Comparison of ENCODE assay signal across 8 mouse cellular contexts in the genomic region with DNA sequence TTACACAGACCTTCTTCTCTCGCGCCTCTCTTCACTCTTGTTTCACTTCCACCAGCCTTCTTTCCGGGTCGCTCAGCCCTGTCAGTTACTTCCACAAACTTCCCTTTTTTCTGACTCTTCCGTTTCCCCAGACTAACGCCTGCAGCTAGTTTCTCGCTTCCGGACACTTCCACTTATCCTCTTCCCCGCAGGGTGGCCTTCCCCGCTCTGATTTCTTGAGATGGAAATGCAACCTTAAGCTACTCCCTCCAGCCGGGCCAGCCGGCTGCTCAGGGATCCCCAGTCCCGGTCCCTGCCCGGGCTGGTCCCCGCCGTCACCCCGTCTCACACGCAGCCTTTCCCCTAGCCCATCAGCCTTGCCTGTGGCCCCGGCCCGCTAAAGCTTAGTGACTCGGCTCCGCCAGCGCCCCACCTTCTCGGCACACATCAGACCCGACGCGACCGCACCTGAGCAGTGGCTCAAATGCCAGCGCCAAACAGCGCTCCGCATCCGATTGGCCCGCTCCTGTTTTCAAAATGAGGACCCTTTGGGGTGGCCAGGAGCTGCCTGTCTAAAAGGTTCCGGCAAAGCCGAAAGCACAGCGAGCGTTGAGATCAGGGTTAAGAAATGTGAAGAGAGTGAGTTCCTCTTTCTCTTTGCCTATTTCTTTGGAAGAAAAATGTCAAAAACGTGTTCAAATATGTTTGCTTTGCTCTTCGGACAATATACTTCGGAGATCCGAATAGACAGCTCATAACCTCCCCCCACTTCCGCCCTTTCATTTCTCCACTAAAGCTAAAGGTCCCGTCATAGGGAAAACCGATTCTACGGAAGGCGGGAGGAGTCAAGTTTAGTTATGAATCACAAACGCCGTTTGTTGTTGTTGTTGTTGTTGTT. TPM values are rescaled to one million over a fixed set of nuclear protein-coding genes. Genes with fewer than 3 reads are reported as not detected.
DNase-seq lines count a peak whose midpoint lies in the region; ATAC-seq lines count a peak whose summit lies in the region.

Arhgap11a (minus strand) TSS at position 417 of the 877 bp plus-strand sequence.

- peak; percentile 97 for DNase-seq in c-Kit-negative CD71-positive TER-119-positive erythroid progenitor cells, embryonic 14.5 days (ENCODE audit: low read depth, low spot score)
- DNase-seq in fibroblast of lung, adult 2 months (ENCODE audit: low read depth): peak; percentile 77
- peak; percentile 93 for DNase-seq in kidney, postnatal 14 days
- peak; percentile 87 for DNase-seq in liver, embryonic 13.5 days
- DNase-seq in neural tube, embryonic 10.5 days (ENCODE audit: extremely low spot score, low spot score): peak; percentile 94

- peak; percentile 91 for ATAC-seq in CD4-positive, CD25-positive, alpha-beta regulatory T cell, adult 4 months
- peak; percentile 93 for ATAC-seq in heart, embryonic 14.5 days (ENCODE audit: insufficient number of reproducible peaks, insufficient read depth, low FRiP score, low read depth)
- ATAC-seq in liver, embryonic 13.5 days (ENCODE audit: low read depth): peak; percentile 98
- peak; percentile 96 for ATAC-seq in stomach, embryonic 16.5 days (ENCODE audit: insufficient read depth, low FRiP score)

- peaks cover 21% of the 10 kb centered on the region for H3K36me3 ChIP-seq in heart, embryonic 14.5 days (ENCODE audit: control insufficient read depth, insufficient read depth, low read length)
- peaks cover 26% of the 10 kb centered on the region for H3K36me3 ChIP-seq in liver, embryonic 13.5 days
- 0 out of 2 replicates have a peak, but pooled peaks cover 6% of the 10 kb centered on the region for H3K36me3 ChIP-seq in stomach, embryonic 16.5 days (ENCODE audit: control insufficient read depth, insufficient read depth, low read length)

- peak within 1 kb of the TSS; percentile 73 for H3K4me2 ChIP-seq in heart, embryonic 14.5 days (ENCODE audit: low read length)
- H3K4me2 ChIP-seq in liver, embryonic 13.5 days: peak within 1 kb of the TSS; percentile 94
- peak within 1 kb of the TSS; percentile 72 for H3K4me2 ChIP-seq in stomach, embryonic 16.5 days (ENCODE audit: low read depth, low read length)

- H3K27me3 ChIP-seq in heart, embryonic 14.5 days (ENCODE audit: control insufficient read depth, insufficient read depth, low read length): no peaks in the 10 kb centered on the region
- no peaks in the 10 kb centered on the region for H3K27me3 ChIP-seq in liver, embryonic 13.5 days
- no peaks in the 10 kb centered on the region for H3K27me3 ChIP-seq in stomach, embryonic 16.5 days (ENCODE audit: control insufficient read depth, insufficient read depth, low read length)

- peak within 1 kb of the TSS; percentile 78 to 86 for H3K4me3 ChIP-seq in heart, embryonic 14.5 days (ENCODE audit: control insufficient read depth in 1 of 2, insufficient read depth in 1 of 2, low read depth in 1 of 2, low read length in 2 of 2)
- peak within 1 kb of the TSS; percentile 95 for H3K4me3 ChIP-seq in liver, embryonic 13.5 days (replicated peaks)
- H3K4me3 ChIP-seq in stomach, embryonic 16.5 days (replicated peaks; ENCODE audit: low read length): peak within 1 kb of the TSS; percentile 85

- peaks cover 3 to 24% of the 10 kb centered on the region in 2 experiments; a peak in 3 of 4 replicates for H3K4me1 ChIP-seq in heart, embryonic 14.5 days (ENCODE audit: control insufficient read depth in 2 of 2, insufficient read depth in 2 of 2, low read length in 2 of 2)
- H3K4me1 ChIP-seq in liver, embryonic 13.5 days (replicated peaks): peaks cover 25% of the 10 kb centered on the region
- peaks cover 30% of the 10 kb centered on the region for H3K4me1 ChIP-seq in stomach, embryonic 16.5 days (ENCODE audit: control insufficient read depth, insufficient read depth, low read length)

- under 1% methylated on average over 48 of the region's 48 CpGs for WGBS in heart, embryonic 14.5 days
- WGBS in liver, embryonic 13.5 days (ENCODE audit: insufficient replicate concordance): under 1% methylated on average over 48 of the region's 48 CpGs
- WGBS in stomach, embryonic 16.5 days: under 1% methylated on average over 48 of the region's 48 CpGs

- H3K9ac ChIP-seq in heart, embryonic 14.5 days (ENCODE audit: low read length): peak within 1 kb of the TSS; percentile 80
- peak within 1 kb of the TSS; percentile 89 for H3K9ac ChIP-seq in liver, embryonic 13.5 days
- H3K9ac ChIP-seq in stomach, embryonic 16.5 days (ENCODE audit: low read length): peak within 1 kb of the TSS; percentile 81

- peak within 1 kb of the TSS; percentile 88 to 91 for H3K27ac ChIP-seq in heart, embryonic 14.5 days (replicated peaks in 1 of 2; ENCODE audit: control insufficient read depth in 1 of 2, insufficient read depth in 1 of 2, low read depth in 2 of 2, low read length in 2 of 2)
- peak within 1 kb of the TSS; percentile 93 for H3K27ac ChIP-seq in liver, embryonic 13.5 days
- peak within 1 kb of the TSS; percentile 68 for H3K27ac ChIP-seq in stomach, embryonic 16.5 days (ENCODE audit: low read length)

- H3K9me3 ChIP-seq in heart, embryonic 14.5 days (ENCODE audit: control insufficient read depth, low read length): no peaks in the 10 kb centered on the region
- no peaks in the 10 kb centered on the region for H3K9me3 ChIP-seq in liver, embryonic 13.5 days (replicated peaks)
- H3K9me3 ChIP-seq in stomach, embryonic 16.5 days (replicated peaks; ENCODE audit: control insufficient read depth, low read length): no peaks in the 10 kb centered on the region

RNA-seq across cellular contexts. Expression of gene Arhgap11a, which starts in this region (rescaled TPM):
- polyA plus RNA-seq in CD4-positive, CD25-positive, alpha-beta regulatory T cell, adult 4 months (2017; shearing (Covaris generic)): 1 to 10 TPM; 1.8 to 4.1 TPM
- polyA plus RNA-seq in heart, embryonic 14.5 days (2014; fragmentation: Nextera tagmentation; extraction: Ambion mirVana): 4.4 and 4.9 TPM in 2 replicates
- polyA plus RNA-seq in liver, embryonic 13.5 days (2015; fragmentation: Nextera tagmentation; extraction: Ambion mirVana): 17.4 and 22.9 TPM in 2 replicates
- 20.8 and 24.1 TPM in 2 replicates for polyA plus RNA-seq in stomach, embryonic 16.5 days (2015; fragmentation: Nextera tagmentation; extraction: Ambion mirVana)

Comparison
In these comparisons a context has a peak if more than half of its experiments do, and no peak if none do; other contexts are left out.
1. Peak in every context shown above with its lines: DNase-seq, ATAC-seq, H3K4me3 ChIP-seq and H3K27ac ChIP-seq.